Mouse (Mus musculus) erythroblast, embryonic 14.5 days (primary cell): ENCODE data around the gene Prrt2. TPM values are rescaled to one million over a fixed set of nuclear protein-coding genes. Genes with fewer than 3 reads are reported as not detected.

ENCODE experiments used
- H3K27me3 ChIP-seq: 2 replicates; pipeline ENCODE4 v1.6.1; 2012; ENCODE audit warnings: inconsistent platforms; ENCODE audit not compliant: control insufficient read depth
- H3K36me3 ChIP-seq: 2 replicates; pipeline ENCODE4 v1.6.1; 2012; ENCODE audit warnings: mild to moderate bottlenecking, inconsistent platforms; ENCODE audit not compliant: control insufficient read depth
- H3K4me1 ChIP-seq: 2 replicates; pipeline ENCODE4 v1.6.1; 2012; ENCODE audit warnings: inconsistent platforms; ENCODE audit not compliant: control insufficient read depth
- H3K4me3 ChIP-seq: replicated peaks from 2 replicates; pipeline ENCODE3; 2012; ENCODE audit warnings: moderate library complexity, mild to moderate bottlenecking, inconsistent platforms
- H3K9me3 ChIP-seq: 2 replicates; pipeline ENCODE4 v1.6.1; 2012; ENCODE audit warnings: low read length, inconsistent platforms, mixed read lengths; ENCODE audit not compliant: control insufficient read depth
- GATA1 ChIP-seq: IDR thresholded peaks from 2 replicates; pipeline ENCODE4 v1.6.1; 2012; ENCODE audit warnings: low read length, inconsistent platforms, mixed read lengths
- TAL1 ChIP-seq: IDR thresholded peaks from 3 replicates; pipeline ENCODE4 v1.6.1; 2012; ENCODE audit warnings: low read length, inconsistent platforms, mixed read lengths
- polyA plus RNA-seq: library from polyadenylated mRNA; stranded (reverse); fragments of >175 nt; gene quantifications from 2 replicates; pipeline ENCODE4 v1.2.3, GENCODE M21; 2012

Gene Prrt2
- polyA plus RNA-seq, 1 experiment: 0.04 TPM

DNA sequence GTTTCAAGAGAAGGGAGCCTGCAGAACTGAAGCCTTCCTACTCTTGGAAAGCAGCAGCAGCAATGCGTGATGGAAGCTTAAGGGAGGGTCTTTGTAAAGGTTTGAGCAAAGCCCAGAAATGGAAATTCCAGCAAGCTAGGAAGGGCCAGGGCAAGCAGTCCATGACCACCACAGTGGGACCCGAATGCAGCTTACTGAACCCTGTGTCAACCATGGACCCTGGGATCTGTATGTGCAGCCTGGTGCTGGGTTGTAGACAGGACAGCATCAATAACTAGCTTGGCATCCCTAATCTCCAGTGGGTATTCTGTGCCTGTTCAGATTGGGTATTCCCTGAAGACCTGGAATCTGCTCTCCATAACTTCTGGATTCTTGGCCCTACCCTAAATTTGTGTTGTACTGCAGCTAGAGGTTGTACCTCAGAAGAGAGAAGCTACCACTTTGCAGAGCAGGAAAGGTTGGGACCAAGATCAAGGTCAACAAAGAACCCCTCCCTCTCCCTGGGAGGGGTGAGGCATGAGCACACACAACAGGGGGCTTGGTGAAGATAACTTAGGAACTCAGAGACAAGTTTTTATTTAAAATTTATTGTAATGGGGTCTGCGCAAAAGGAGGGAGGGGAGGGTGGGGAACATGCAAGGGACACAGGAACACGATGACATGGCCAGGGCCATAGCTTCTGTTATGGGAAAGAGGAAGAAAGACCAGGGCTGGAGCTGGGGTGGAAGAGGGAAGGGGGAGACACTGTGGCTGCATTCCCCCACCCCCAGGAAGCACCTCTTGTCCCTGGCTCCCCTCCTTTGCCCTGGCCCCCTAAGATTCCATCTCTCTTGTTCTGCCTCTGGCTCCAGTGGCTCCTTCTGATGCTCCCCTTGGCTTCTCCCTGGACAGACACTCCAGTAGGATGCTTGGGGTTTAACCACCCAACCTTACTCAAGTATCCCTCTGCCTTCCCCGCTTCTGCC is 834 bp upstream of the Prrt2 start:
- H3K4me3 ChIP-seq: peak overlapping the region; percentile 34
- H3K27me3 ChIP-seq: peaks cover 7% of the 10 kb centered on the region
- peaks cover 64% of the 10 kb centered on the region for H3K4me1 ChIP-seq
- peaks cover 46% of the 10 kb centered on the region for H3K36me3 ChIP-seq
- H3K9me3 ChIP-seq: no peaks in the 10 kb centered on the region
- TF ChIP-seq GATA1 (no peak), TAL1 (no peak)

DNA sequence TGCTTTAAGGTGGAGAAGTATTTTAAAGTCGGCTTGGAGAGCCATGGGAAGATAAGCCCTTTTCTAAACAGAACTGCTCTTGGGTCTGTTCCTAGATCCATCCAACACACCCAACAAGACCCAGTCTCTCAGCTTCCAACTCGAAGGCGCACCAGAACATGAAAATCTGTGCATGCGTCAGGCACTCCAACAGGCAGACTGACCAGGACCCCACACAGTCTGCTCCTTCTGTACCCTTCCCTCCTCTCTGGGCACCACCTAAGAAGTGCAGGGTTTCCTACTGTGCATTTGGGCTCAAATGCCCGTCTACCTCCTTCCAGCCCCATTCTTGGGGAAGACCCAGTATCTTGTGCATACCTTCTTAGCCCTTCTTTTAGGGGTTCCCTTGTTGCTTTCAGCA is 520 bp downstream of the Prrt2 start:
- no peaks in the 10 kb centered on the region for H3K9me3 ChIP-seq
- no peak for TF ChIP-seq TAL1
- TF ChIP-seq GATA1: no peak
- peak overlapping the region; percentile 34 for H3K4me3 ChIP-seq
- peaks cover 49% of the 10 kb centered on the region for H3K36me3 ChIP-seq
- peaks cover 74% of the 10 kb centered on the region for H3K4me1 ChIP-seq
- H3K27me3 ChIP-seq: peaks cover 7% of the 10 kb centered on the region

DNA sequence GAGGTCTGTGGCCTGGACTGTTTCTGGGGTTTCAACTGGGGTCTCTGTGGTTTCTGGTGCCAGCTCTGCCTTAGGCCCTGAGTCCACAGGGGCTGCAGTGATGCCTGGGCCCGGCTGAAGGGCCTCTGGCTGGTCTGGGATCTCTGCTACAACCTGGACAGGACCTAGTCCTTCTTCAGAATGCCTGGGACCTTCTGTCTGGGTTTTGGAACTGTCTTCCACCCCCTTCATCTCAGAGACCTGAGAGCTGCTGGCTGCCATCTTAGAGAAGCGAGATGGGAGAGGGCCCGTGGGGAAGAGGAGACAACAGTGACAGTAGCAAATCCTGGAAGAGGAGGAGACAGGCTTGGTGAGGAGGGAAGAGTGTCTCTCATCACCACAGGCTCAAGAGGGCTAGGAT is 980 bp downstream of the Prrt2 start:
- H3K36me3 ChIP-seq: peaks cover 49% of the 10 kb centered on the region
- no peak for TF ChIP-seq GATA1
- H3K27me3 ChIP-seq: peaks cover 7% of the 10 kb centered on the region
- no peaks in the 10 kb centered on the region for H3K9me3 ChIP-seq
- peaks cover 74% of the 10 kb centered on the region for H3K4me1 ChIP-seq
- H3K4me3 ChIP-seq: no peak overlapping the region

DNA sequence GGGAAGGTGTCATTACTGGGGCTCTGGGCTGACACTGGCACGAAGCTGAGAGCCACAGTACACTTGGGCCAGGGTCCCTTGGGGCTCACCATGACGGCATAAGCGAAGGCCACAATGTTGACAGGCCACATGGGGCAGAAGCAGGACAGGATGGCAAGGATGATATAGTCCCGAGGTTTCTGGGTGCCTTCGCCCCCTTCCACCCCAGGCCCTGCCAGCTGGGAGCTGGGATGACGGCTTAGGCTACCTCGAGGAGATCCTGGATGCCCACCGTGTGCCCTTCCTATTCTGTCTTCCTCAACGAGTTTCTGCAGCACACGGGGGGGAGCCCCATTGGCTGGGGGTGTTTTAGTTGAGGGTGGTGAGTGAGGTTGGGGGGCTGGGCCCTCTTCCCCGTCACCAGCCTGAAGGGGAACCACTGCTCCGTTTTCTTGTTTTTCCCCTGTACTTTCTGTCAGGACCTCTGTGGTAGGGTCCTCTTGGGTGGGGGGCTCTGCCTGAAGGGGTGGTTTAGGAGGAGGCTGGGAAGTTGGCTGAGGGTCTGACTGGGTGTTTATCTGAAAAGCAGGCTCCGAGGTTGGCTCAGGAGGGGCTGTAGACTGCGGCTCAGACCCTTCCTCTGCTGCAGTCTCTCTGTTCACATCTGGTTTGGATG is 1.6 kb downstream of the Prrt2 start:
- Histone ChIP-seq H3K4me1 (peaks cover 74% of the 10 kb centered on the region), H3K4me3 (no peak overlapping the region), H3K36me3 (peaks cover 49% of the 10 kb centered on the region), H3K27me3 (peaks cover 7% of the 10 kb centered on the region), H3K9me3 (no peaks in the 10 kb centered on the region)
- TF ChIP-seq TAL1 (no peak), GATA1 (no peak)

DNA sequence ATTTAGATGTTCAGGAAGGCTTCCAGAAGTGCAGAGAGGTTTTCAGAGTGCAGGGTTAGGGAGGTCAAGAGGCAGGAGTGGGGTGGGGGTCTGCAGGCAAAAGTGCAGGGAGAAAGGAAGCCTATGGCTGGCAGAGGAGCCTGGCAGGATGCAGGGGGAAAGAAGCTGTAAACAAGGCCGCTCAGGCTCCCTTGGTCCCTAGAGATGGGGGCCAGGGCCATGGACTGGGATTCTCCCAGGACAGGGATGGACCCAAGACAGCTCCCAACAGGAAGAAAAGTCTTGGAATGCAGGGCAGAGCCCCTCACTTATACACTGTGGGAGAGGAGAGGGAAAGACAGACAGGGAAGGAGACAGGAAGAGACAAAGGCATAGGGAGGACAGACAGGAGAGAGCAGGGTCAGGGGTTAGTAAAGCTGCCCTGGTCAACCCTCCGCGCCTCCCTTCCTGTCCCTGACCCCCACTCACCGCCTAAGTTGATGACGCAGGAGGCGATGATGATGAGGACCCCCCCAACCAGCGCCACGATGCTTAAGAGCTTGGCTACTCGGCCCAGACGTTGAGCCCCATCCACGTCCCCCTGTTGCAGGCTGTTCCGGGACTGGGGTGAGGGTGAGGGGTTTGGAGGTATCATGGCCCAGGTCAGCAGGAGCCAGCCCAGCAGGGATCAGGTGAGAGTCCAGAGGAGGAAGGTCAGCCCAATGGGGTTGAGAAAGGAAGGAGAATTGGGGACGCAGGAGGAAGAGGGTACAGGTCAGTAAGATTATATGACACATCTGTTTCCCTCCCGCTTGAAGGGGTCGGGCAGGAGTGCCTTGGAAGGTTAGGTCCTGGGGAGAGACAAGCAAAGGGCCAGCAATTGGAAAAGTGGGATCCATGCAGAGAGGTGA is 2.4 kb downstream of the Prrt2 start:
- H3K9me3 ChIP-seq: no peaks in the 10 kb centered on the region
- peaks cover 47% of the 10 kb centered on the region for H3K36me3 ChIP-seq
- no peak overlapping the region for H3K4me3 ChIP-seq
- TF ChIP-seq TAL1 (no peak), GATA1 (no peak)
- peaks cover 7% of the 10 kb centered on the region for H3K27me3 ChIP-seq
- peaks cover 73% of the 10 kb centered on the region for H3K4me1 ChIP-seq

DNA sequence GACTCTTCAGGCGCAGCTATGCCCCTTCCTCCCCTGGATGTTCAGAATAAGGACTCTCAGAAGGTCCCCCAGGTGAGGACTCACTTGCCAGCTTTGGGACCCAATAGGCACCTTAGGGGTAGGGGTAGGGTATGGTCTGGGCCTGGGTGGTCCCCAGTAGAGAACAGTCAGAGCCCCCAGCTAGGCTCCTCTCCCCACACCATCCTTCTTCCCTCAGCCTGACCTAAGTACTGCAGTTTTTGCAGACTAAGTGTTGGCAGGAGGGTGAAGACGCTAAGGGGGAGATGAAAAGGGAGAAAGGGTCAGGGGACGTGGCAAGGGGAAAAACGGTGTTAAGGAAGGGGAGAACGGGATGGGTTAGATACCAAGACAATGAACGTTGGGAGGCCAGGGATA is 3.1 kb downstream of the Prrt2 start:
- no peaks in the 10 kb centered on the region for H3K9me3 ChIP-seq
- peaks cover 7% of the 10 kb centered on the region for H3K27me3 ChIP-seq
- peaks cover 73% of the 10 kb centered on the region for H3K4me1 ChIP-seq
- H3K4me3 ChIP-seq: no peak overlapping the region
- no peak for TF ChIP-seq GATA1
- no peak for TF ChIP-seq TAL1
- peaks cover 47% of the 10 kb centered on the region for H3K36me3 ChIP-seq

DNA sequence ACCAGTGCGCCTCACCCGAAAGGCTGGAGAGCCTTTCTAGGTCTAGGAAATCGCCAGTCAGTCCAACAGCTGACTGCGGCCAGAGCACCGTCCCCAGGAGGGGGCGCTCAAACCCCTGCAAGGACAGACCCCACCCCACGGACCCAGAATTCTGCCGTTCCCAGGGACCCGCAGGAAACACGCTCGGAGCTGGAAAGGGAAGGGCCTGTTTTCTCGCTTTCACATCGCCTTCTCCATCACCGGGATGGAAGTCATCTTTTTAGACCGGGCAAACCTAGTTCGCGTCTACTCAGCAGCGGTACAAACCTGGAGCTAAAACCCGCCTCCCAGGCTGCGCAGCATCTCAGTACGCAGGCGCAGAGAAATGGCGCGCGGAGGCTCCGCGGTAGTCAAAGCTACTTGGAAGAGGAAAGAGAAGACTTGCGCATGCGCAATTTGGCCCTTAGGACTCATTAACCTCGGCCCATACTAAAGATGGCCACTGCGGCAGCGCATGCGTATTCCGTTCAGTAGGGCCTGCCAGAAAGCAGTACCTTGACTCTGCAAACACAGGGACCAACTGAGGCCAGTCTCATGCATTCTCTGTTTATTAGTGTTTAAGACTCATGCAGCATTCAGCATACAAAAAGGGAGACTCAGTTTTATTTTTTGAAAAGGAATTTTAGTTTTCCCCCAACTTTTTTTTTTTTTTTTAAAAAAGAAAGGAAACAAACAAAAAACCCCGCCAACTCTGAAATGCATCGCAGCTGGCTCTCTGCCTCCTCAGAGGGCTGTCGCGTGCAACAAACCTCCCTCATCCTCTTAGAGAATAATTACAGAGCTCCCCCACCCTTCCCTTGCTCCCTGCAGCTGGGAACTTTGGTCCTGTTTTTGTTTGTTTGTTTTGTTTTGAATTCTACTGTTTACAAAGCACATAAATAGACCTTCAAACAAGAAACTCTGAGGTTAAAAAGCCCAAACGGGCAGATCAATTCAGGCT is 3.8 kb downstream of the Prrt2 start, which contains the start of gene Pagr1a:
Gene Pagr1a (minus strand): TSS at position 382 of the 979 bp plus-strand sequence.
- peaks cover 71% of the 10 kb centered on the region for H3K4me1 ChIP-seq
- H3K4me3 ChIP-seq: peak within 1 kb of the TSS; percentile 81
- TF ChIP-seq GATA1 (no peak), TAL1 (no peak)
- peaks cover 7% of the 10 kb centered on the region for H3K27me3 ChIP-seq
- H3K9me3 ChIP-seq: no peaks in the 10 kb centered on the region
- peaks cover 46% of the 10 kb centered on the region for H3K36me3 ChIP-seq

DNA sequence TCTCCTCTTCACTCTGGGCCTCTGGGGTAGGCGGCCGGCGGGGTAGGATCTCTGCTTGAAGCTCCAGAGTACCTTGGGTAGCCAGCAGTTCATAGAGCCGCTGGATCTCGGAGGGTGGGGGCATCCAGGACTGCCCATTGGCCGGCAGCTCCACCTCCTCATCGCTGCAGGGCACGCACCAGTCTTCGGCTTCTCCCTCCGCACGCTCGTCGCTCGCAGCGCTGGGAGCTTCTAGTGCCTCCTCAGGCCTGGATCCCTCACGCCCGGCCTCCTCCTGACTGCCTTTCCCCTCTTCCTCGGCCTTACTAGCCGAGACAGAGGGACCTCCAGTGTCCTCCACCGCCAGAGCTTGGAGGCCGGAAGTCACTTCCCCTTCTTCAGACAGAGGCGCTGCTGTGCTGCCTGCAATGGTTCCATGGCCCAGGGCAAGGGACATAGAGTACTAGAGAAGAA is 4.5 kb downstream of the Prrt2 start:
- peaks cover 70% of the 10 kb centered on the region for H3K4me1 ChIP-seq
- peaks cover 45% of the 10 kb centered on the region for H3K36me3 ChIP-seq
- H3K9me3 ChIP-seq: no peaks in the 10 kb centered on the region
- peak overlapping the region; percentile 81 for H3K4me3 ChIP-seq
- TF ChIP-seq GATA1 (no peak), TAL1 (no peak)
- peaks cover 7% of the 10 kb centered on the region for H3K27me3 ChIP-seq
